Mouse (Mus musculus): ENCODE data around the gene Tbc1d14. TPM values are rescaled to one million over a fixed set of nuclear protein-coding genes. Genes with fewer than 3 reads are reported as not detected.

The Tbc1d14 gene
- polyA plus RNA-seq, 1 experiment from 2014 or later = 9.3 TPM

DNA sequence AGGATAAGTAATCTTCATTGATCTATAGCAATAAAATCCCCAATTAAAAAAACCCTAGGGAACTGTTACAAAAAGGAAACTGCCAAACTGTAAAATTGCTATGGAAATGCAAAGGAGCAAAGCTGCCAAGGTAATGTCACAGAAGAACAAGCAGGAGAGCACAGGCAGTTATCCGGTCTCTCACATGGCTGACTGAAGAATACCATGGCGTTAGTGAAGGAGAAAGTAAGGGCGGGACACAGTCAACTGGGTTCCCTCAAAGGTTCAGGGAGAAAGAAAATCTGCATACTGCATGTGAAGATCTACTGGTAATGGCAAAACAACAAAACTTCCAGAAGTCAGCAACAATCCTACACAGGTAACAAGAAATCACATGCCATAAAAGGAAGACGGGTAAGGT is 36.8 kb downstream of the Tbc1d14 start:
- no peak overlapping the region for H3K9ac ChIP-seq (ENCODE audit: low read depth, low read length)
- no peaks in the 10 kb centered on the region for H3K9me3 ChIP-seq (replicated peaks; ENCODE audit: control insufficient read depth, low read length)
- 77% methylated on average over 4 of the region's 4 CpGs for WGBS (ENCODE audit: insufficient replicate concordance)
- H3K4me2 ChIP-seq (ENCODE audit: low read depth, low read length) = no peak overlapping the region
- no peak overlapping the region for H3K27ac ChIP-seq (ENCODE audit: low read length)
- H3K36me3 ChIP-seq (ENCODE audit: control insufficient read depth, insufficient read depth) = no peaks in the 10 kb centered on the region
- H3K4me3 ChIP-seq (ENCODE audit: low read depth, low read length) = no peak overlapping the region
- ATAC-seq (ENCODE audit: low read depth) = no peak
- H3K4me1 ChIP-seq (ENCODE audit: control insufficient read depth, low read depth, low read length) = peaks cover 12% of the 10 kb centered on the region
- no peaks in the 10 kb centered on the region for H3K27me3 ChIP-seq (ENCODE audit: control insufficient read depth, insufficient read depth, low read depth, low read length)

DNA sequence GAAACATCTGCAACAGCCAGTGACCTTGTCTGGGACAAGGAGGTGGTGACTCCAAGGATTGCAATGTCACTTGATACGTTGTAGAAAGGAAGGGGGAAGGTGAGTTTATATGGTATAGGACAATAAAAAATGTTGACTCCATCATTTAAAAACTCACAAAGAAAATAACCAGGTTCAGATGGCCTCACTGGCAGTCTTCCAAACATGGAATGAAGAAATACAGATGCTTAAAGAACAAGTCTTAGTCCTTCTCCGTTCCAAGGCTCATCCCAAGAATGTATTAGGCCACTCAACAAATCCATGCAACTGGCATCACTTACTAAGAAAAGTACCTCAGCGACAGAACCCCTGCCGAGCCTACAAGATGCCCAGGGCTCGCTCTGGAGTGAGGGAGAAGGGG is 38.6 kb downstream of the Tbc1d14 start:
- H3K4me1 ChIP-seq (ENCODE audit: control insufficient read depth, low read depth, low read length) = peaks cover 3% of the 10 kb centered on the region
- no peak overlapping the region for H3K27ac ChIP-seq (ENCODE audit: low read length)
- 51% methylated on average over 5 of the region's 5 CpGs for WGBS (ENCODE audit: insufficient replicate concordance)
- ATAC-seq (ENCODE audit: low read depth) = no peak
- H3K9ac ChIP-seq (ENCODE audit: low read depth, low read length) = no peak overlapping the region
- no peak overlapping the region for H3K4me3 ChIP-seq (ENCODE audit: low read depth, low read length)
- H3K4me2 ChIP-seq (ENCODE audit: low read depth, low read length) = no peak overlapping the region
- H3K36me3 ChIP-seq (ENCODE audit: control insufficient read depth, insufficient read depth) = no peaks in the 10 kb centered on the region
- H3K27me3 ChIP-seq (ENCODE audit: control insufficient read depth, insufficient read depth, low read depth, low read length) = no peaks in the 10 kb centered on the region
- no peaks in the 10 kb centered on the region for H3K9me3 ChIP-seq (replicated peaks; ENCODE audit: control insufficient read depth, low read length)

DNA sequence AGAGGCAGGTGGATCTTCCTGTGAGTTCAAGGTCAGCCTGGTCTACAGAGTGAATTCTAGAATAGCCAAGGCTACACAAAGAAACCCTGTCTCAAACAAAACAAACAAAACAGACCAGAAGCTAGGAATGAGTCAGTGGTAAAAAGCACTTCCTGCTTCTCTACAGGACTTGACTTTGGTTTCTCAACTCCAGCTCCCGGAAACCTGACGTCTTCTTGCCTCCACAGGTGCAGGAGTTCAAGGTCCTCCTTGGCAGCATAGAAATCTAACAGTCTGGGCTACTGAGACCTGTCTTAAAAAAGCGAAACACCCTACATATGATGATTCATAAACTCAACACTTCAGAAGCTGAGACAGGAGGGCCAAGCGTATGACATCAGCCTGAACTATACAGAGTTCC is 39.2 kb downstream of the Tbc1d14 start:
- no peak for ATAC-seq (ENCODE audit: low read depth)
- Histone ChIP-seq H3K4me1 (ENCODE audit: control insufficient read depth, low read depth, low read length) (peaks cover 3% of the 10 kb centered on the region), H3K9me3 (replicated peaks; ENCODE audit: control insufficient read depth, low read length) (no peaks in the 10 kb centered on the region), H3K9ac (ENCODE audit: low read depth, low read length) (no peak overlapping the region), H3K27ac (ENCODE audit: low read length) (no peak overlapping the region), H3K4me2 (ENCODE audit: low read depth, low read length) (no peak overlapping the region), H3K27me3 (ENCODE audit: control insufficient read depth, insufficient read depth, low read depth, low read length) (no peaks in the 10 kb centered on the region), H3K36me3 (ENCODE audit: control insufficient read depth, insufficient read depth) (no peaks in the 10 kb centered on the region), H3K4me3 (ENCODE audit: low read depth, low read length) (no peak overlapping the region)
- WGBS (ENCODE audit: insufficient replicate concordance) = 46% methylated on average over 4 of the region's 4 CpGs

DNA sequence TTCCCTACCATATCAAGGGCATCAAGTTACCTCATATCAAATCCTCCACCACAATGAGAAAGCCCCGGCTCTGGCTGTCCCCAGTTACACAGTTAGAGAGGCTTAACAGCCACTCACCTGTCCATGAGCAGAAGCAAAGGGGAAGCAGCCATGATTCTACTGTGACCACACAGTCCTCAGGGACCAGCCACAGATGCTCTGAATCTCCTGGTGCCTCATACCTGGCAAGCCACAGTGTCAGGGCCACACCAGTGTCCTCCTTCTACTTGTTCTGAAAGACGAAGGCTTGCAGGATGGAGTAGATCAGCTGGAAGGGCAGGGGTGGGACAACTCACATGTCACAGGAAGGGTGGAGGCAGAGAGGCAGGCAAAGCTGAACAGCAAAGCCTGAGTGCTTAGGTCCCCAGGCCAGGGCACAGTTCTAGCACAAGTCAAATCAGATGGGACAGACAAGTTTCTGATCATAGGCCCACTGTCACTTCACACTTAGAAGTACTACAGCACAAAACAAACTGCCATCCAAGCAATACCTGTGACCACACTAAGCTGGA is 39.9 kb downstream of the Tbc1d14 start:
- Histone ChIP-seq H3K4me3 (ENCODE audit: low read depth, low read length) (no peak overlapping the region), H3K9me3 (replicated peaks; ENCODE audit: control insufficient read depth, low read length) (no peaks in the 10 kb centered on the region), H3K27ac (ENCODE audit: low read length) (no peak overlapping the region), H3K36me3 (ENCODE audit: control insufficient read depth, insufficient read depth) (no peaks in the 10 kb centered on the region), H3K9ac (ENCODE audit: low read depth, low read length) (no peak overlapping the region), H3K27me3 (ENCODE audit: control insufficient read depth, insufficient read depth, low read depth, low read length) (no peaks in the 10 kb centered on the region), H3K4me2 (ENCODE audit: low read depth, low read length) (no peak overlapping the region), H3K4me1 (ENCODE audit: control insufficient read depth, low read depth, low read length) (peaks cover 3% of the 10 kb centered on the region)
- 66% methylated on average over 2 of the region's 2 CpGs for WGBS (ENCODE audit: insufficient replicate concordance)
- ATAC-seq (ENCODE audit: low read depth) = no peak

DNA sequence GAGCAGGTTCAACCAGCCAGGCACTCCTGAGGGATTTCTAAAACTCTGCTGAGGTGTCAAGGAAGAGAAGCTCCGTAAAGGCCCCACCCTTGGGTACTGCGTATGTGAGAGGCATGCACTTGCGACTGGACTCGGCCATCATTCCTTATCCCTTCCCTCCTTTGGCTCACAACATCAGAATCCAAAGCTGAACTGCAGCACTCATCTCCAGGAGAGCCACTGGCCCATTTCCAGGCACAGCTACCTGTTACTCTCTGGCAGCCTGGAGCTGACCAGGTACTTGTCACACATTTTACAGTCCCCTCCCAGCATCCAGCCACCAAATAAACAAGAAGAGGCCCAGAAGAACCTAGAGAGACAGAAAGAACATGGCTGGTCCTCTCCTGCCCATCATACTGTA is 40.7 kb downstream of the Tbc1d14 start:
- Histone ChIP-seq H3K36me3 (ENCODE audit: control insufficient read depth, insufficient read depth) (no peaks in the 10 kb centered on the region), H3K9me3 (replicated peaks; ENCODE audit: control insufficient read depth, low read length) (no peaks in the 10 kb centered on the region), H3K4me2 (ENCODE audit: low read depth, low read length) (no peak overlapping the region), H3K27ac (ENCODE audit: low read length) (no peak overlapping the region), H3K4me3 (ENCODE audit: low read depth, low read length) (no peak overlapping the region), H3K4me1 (ENCODE audit: control insufficient read depth, low read depth, low read length) (peaks cover 3% of the 10 kb centered on the region), H3K9ac (ENCODE audit: low read depth, low read length) (no peak overlapping the region), H3K27me3 (ENCODE audit: control insufficient read depth, insufficient read depth, low read depth, low read length) (no peaks in the 10 kb centered on the region)
- ATAC-seq (ENCODE audit: low read depth) = no peak
- 80% methylated on average over 4 of the region's 4 CpGs for WGBS (ENCODE audit: insufficient replicate concordance)

DNA sequence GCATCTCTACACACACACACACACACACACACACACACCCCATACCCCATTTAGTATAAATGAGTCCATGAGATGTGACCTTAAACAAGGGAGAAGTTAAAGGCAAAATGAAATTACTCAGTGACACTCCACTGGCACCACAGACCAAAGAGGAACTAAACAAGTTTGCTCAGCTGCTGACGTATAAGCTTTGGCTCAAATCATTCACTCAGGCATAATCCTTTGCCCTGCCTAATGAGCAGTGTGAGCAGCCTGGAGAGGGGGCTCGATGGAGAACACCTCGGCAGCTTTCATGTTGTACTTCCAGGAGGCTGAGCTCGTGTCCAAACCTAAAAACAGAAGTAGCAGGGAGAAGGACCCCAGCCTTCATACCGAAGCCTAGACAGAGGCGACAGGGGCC is 43.8 kb downstream of the Tbc1d14 start:
- Histone ChIP-seq H3K9ac (ENCODE audit: low read depth, low read length) (no peak overlapping the region), H3K27me3 (ENCODE audit: control insufficient read depth, insufficient read depth, low read depth, low read length) (no peaks in the 10 kb centered on the region), H3K4me1 (ENCODE audit: control insufficient read depth, low read depth, low read length) (no peaks in the 10 kb centered on the region; the same call in 1 of the 2 replicates), H3K9me3 (replicated peaks; ENCODE audit: control insufficient read depth, low read length) (no peaks in the 10 kb centered on the region), H3K4me2 (ENCODE audit: low read depth, low read length) (no peak overlapping the region), H3K36me3 (ENCODE audit: control insufficient read depth, insufficient read depth) (no peaks in the 10 kb centered on the region), H3K4me3 (ENCODE audit: low read depth, low read length) (no peak overlapping the region), H3K27ac (ENCODE audit: low read length) (no peak overlapping the region)
- WGBS (ENCODE audit: insufficient replicate concordance) = 43% methylated on average over 6 of the region's 6 CpGs
- ATAC-seq (ENCODE audit: low read depth) = no peak

- H3K9me3 ChIP-seq (replicated peaks; ENCODE audit: control insufficient read depth, low read length) = no peaks in the 10 kb centered on the region
- no peaks in the 10 kb centered on the region for H3K4me1 ChIP-seq (ENCODE audit: control insufficient read depth, low read depth, low read length)
- H3K27me3 ChIP-seq (ENCODE audit: control insufficient read depth, insufficient read depth, low read depth, low read length) = no peaks in the 10 kb centered on the region
- H3K4me2 ChIP-seq (ENCODE audit: low read depth, low read length) = no peak overlapping the region
- no peak overlapping the region for H3K4me3 ChIP-seq (ENCODE audit: low read depth, low read length)
- H3K36me3 ChIP-seq (ENCODE audit: control insufficient read depth, insufficient read depth) = no peaks in the 10 kb centered on the region
- WGBS (ENCODE audit: insufficient replicate concordance) = 77% methylated on average over 1 of the region's 1 CpGs
- no peak overlapping the region for H3K27ac ChIP-seq (ENCODE audit: low read length)
- H3K9ac ChIP-seq (ENCODE audit: low read depth, low read length) = no peak overlapping the region
- no peak for ATAC-seq (ENCODE audit: low read depth)
These were observed 48.3 kb downstream of the Tbc1d14 start for GRCm38 (mm10) chr5:36544765-36545164.

GRCm38 (mm10) chr5:36540928-36541327 is 52.1 kb downstream of the Tbc1d14 start:
- no peaks in the 10 kb centered on the region for H3K27me3 ChIP-seq (ENCODE audit: control insufficient read depth, insufficient read depth, low read depth, low read length)
- no peaks in the 10 kb centered on the region for H3K36me3 ChIP-seq (ENCODE audit: control insufficient read depth, insufficient read depth)
- 60% methylated on average over 2 of the region's 2 CpGs for WGBS (ENCODE audit: insufficient replicate concordance)
- H3K4me1 ChIP-seq (ENCODE audit: control insufficient read depth, low read depth, low read length) = peaks cover 2% of the 10 kb centered on the region; the same call in 1 of the 2 replicates
- H3K9me3 ChIP-seq (replicated peaks; ENCODE audit: control insufficient read depth, low read length) = no peaks in the 10 kb centered on the region
- no peak overlapping the region for H3K4me2 ChIP-seq (ENCODE audit: low read depth, low read length)
- no peak overlapping the region for H3K27ac ChIP-seq (ENCODE audit: low read length)
- H3K4me3 ChIP-seq (ENCODE audit: low read depth, low read length) = no peak overlapping the region
- ATAC-seq (ENCODE audit: low read depth) = no peak
- no peak overlapping the region for H3K9ac ChIP-seq (ENCODE audit: low read depth, low read length)

GRCm38 (mm10) chr5:36538576-36539187 is 54.4 kb downstream of the Tbc1d14 start:
- Histone ChIP-seq H3K9ac (ENCODE audit: low read depth, low read length) (no peak overlapping the region), H3K27me3 (ENCODE audit: control insufficient read depth, insufficient read depth, low read depth, low read length) (no peaks in the 10 kb centered on the region), H3K4me1 (ENCODE audit: control insufficient read depth, low read depth, low read length) (peaks cover 8% of the 10 kb centered on the region), H3K4me3 (ENCODE audit: low read depth, low read length) (no peak overlapping the region), H3K9me3 (replicated peaks; ENCODE audit: control insufficient read depth, low read length) (no peaks in the 10 kb centered on the region), H3K27ac (ENCODE audit: low read length) (no peak overlapping the region), H3K36me3 (ENCODE audit: control insufficient read depth, insufficient read depth) (no peaks in the 10 kb centered on the region), H3K4me2 (ENCODE audit: low read depth, low read length) (no peak overlapping the region)
- no peak for ATAC-seq (ENCODE audit: low read depth)
- WGBS (ENCODE audit: insufficient replicate concordance) = 15% methylated on average over 4 of the region's 4 CpGs

Measured in liver, embryonic 16.5 days (tissue).